Mouse (Mus musculus): ENCODE data around the gene Gpd2.

- TF ChIP-seq POLR2A (IDR thresholded peaks at IDR 0.05; ENCODE audit: low read depth, low read length): no peak
- TF ChIP-seq CTCF (IDR thresholded peaks at IDR 0.05; ENCODE audit: extremely low read depth, insufficient read length, insufficient replicate concordance, low read depth, low read length): no peak
Observed at GRCm38 (mm10) chr2:57374647-57375046, 137.2 kb downstream of the Gpd2 start.

Measured in small intestine, adult 2 months (tissue).